Mouse (Mus musculus) testis, adult 2 months (tissue): ENCODE measurements around the gene Ppp1r13b. TPM values are rescaled to one million over a fixed set of nuclear protein-coding genes. Genes with fewer than 3 reads are reported as not detected.

Source experiments
- H3K27ac ChIP-seq: fragments of 200-500 bp; 2 replicates; pipeline ENCODE4 v1.5.1; 2012; ENCODE audit warnings: low read depth, low read length; ENCODE audit not compliant: control insufficient read depth, insufficient read depth
- H3K27me3 ChIP-seq: fragments of 200-500 bp; 2 replicates; pipeline ENCODE4 v1.6.1; 2012; ENCODE audit warnings: mild to moderate bottlenecking, low read length, moderate library complexity; ENCODE audit not compliant: control insufficient read depth, insufficient read depth
- H3K36me3 ChIP-seq: fragments of 200-500 bp; 2 replicates; pipeline ENCODE4 v1.6.1; 2012; ENCODE audit warnings: mild to moderate bottlenecking, low read length; ENCODE audit not compliant: control insufficient read depth, insufficient read depth
- H3K4me1 ChIP-seq: fragments of 200-500 bp; 2 replicates; pipeline ENCODE4 v1.6.1; 2012; ENCODE audit warnings: low read length; ENCODE audit not compliant: control insufficient read depth, insufficient read depth
- H3K4me3 ChIP-seq: fragments of 200-500 bp; 2 replicates; pipeline ENCODE4 v1.5.1; 2012; ENCODE audit warnings: low read depth, mild to moderate bottlenecking, low read length, moderate library complexity, mixed read lengths; ENCODE audit not compliant: control insufficient read depth
- CTCF ChIP-seq: fragments of 200-500 bp; IDR thresholded peaks from 2 replicates; pipeline ENCODE4 v1.5.1; 2012; ENCODE audit warnings: low read depth, mild to moderate bottlenecking, inconsistent platforms, low read length, moderate library complexity; ENCODE audit not compliant: control insufficient read depth, insufficient read depth, insufficient replicate concordance
- POLR2A ChIP-seq: fragments of 200-500 bp; IDR thresholded peaks from 2 replicates; pipeline ENCODE4 v1.6.1; 2012; ENCODE audit warnings: low read depth, mild to moderate bottlenecking, inconsistent platforms, low read length, moderate library complexity; ENCODE audit not compliant: control insufficient read depth
- polyA plus RNA-seq: library from polyadenylated mRNA; depleted of rRNA; stranded (reverse); fragments of >200 nt; gene quantifications from 2 replicates; pipeline ENCODE4 v1.2.3, GENCODE M21; 2012; rRNA removed

Ppp1r13b gene
- polyA plus RNA-seq, 1 experiment, result 17.1 TPM

DNA sequence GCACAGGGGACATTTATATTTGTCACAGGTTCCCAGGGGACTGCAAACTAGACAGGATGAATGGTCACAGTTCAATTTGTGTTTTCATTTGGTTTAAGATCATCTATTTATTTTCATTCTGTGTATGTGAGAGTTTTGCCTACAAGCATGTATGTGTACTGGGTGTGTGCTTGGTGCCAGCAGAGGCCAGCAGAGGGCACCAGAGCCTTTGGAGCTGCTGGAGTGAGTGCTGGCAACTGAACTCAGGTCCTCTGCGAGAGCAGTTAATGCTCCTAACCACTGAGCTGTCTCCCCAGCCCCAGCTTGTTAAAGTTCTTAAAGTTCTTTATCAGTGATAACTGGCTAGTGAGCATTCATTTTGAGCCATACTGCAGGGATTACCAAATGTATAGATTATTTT lies 128.4 kb downstream of the Ppp1r13b start:
- no peak overlapping the region for H3K27ac ChIP-seq
- TF ChIP-seq CTCF (peak; percentile 8; the same call in 1 of the 2 replicates), POLR2A (no peak)
- H3K36me3 ChIP-seq, result no peaks in the 10 kb centered on the region
- no peak overlapping the region for H3K4me3 ChIP-seq
- H3K4me1 ChIP-seq, result no peaks in the 10 kb centered on the region
- no peaks in the 10 kb centered on the region for H3K27me3 ChIP-seq

Other genes with a start within 250 kb of the Ppp1r13b start
- gene Ckb, start 235.8 kb downstream of the Ppp1r13b start, polyA plus RNA-seq, result 13.2 and 37.1 TPM in 2 replicates
- gene Trmt61a, start 230.0 kb downstream of the Ppp1r13b start, polyA plus RNA-seq, result 11.0 and 11.9 TPM in 2 replicates
- 747 and 947 TPM in 2 replicates for gene Bag5, start 194.9 kb downstream of the Ppp1r13b start, polyA plus RNA-seq
- 39.9 and 47.5 TPM in 2 replicates for gene Apopt1, start 194.8 kb downstream of the Ppp1r13b start, polyA plus RNA-seq
- 9.6 and 11.1 TPM in 2 replicates for gene Klc1, start 149.3 kb downstream of the Ppp1r13b start, polyA plus RNA-seq
- 7.6 and 8.7 TPM in 2 replicates for gene Xrcc3, start 94.2 kb downstream of the Ppp1r13b start, polyA plus RNA-seq
- gene Zfyve21, start 93.9 kb downstream of the Ppp1r13b start, polyA plus RNA-seq, result 22.6 and 23.8 TPM in 2 replicates
- gene Atp5mpl, start 58.9 kb upstream of the Ppp1r13b start, polyA plus RNA-seq, result 83.3 and 94.8 TPM in 2 replicates
- gene Tdrd9, start 63.4 kb upstream of the Ppp1r13b start, polyA plus RNA-seq, result 48.9 and 54.7 TPM in 2 replicates
- gene Rd3l, start 73.2 kb upstream of the Ppp1r13b start, polyA plus RNA-seq, result not detected in 2 replicates
- 1.2 and 5.4 TPM in 2 replicates for gene Aspg, start 198.6 kb upstream of the Ppp1r13b start, polyA plus RNA-seq
- gene Kif26a, start 238.1 kb upstream of the Ppp1r13b start, polyA plus RNA-seq, result 0.98 and 1.1 TPM in 2 replicates